Mouse (Mus musculus) kidney, adult 2 months (tissue): ENCODE data around the gene Ulk4.

Source experiments
- CTCF ChIP-seq: fragments of 200-500 bp; conservative IDR thresholded peaks from 2 replicates; pipeline ENCODE4 v1.5.1; 2011; ENCODE audit warnings: low read depth, mild to moderate bottlenecking, control low read depth, low read length, moderate library complexity, mixed read lengths; ENCODE audit not compliant: insufficient read depth, insufficient read length
- POLR2A ChIP-seq: fragments of 200-500 bp; IDR thresholded peaks from one replicate; pipeline ENCODE4 v1.6.1; 2011; ENCODE audit warnings: low read depth, low read length, control low read depth

DNA sequence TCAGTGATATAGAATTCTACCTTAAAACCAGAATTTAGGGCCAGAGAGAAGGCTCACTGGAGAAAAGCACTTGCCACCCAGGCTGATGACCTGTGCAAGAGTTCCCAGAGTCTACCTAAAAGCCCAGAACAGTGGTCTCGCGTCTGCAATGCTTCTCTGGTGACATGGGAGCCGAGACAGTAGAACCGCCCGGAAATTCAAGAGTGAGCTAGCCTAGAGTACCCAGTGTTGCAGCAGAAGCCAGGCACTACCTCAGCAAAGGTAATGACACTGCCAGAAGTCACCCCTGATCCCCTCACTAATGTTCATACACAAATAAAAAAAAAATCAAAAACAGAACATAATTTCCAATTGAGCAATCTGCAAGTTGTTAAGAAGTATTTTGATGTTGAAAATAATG lies 208.9 kb downstream of the Ulk4 start:
- no peak for TF ChIP-seq CTCF
- no peak for TF ChIP-seq POLR2A
